ENCODE assay signal across 14 mouse cellular contexts in the genomic region with DNA sequence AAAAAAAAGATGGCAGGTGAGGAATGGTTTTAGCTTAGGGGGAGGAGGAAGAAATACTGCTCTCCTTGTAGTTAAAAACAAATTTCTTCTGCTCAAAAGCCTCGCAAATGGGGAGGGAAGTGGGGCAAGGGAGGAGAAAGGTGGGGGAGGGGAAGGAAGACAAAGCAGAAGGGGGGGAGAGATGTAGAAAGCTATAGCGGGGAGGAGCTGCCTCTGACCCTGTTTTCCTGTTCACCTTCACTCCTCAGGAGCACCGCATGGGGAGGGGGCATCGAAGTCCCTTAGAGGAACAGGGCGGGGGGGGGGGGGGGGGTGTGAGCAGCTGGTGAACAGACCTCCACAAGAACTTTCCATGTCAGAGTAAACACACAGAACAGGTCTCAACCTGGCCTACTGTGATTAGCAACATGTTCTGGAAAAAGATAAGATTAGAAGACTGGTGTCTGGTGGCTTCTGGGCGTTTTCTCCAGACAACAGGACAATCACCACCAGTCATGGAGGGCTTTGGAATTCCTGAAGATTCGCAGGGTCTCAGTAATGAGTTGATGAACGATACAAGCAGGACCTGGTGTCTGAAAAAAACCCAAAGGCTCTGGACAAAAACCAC.
A peak's percentile ranks its signal among the peaks of the same experiment; 100 is the strongest.
DNase-seq lines count a peak whose midpoint lies in the region; ATAC-seq and TF ChIP-seq lines count a peak whose summit lies in the region.
"Had no signal": no experiment of that assay in that cellular context is flagged by ENCODE, and none has a peak within 500 bp of the region (broad histone marks: within the 10 kb centered on the region; RNA-seq: fewer than 3 reads in every experiment).

No protein-coding gene starts in this region.

- no peak for DNase-seq in hindbrain, embryonic 10.5 days (ENCODE audit: low spot score)
- DNase-seq in hindbrain, postnatal 0 days (ENCODE audit: low spot score): no peak
- DNase-seq in G1E (ENCODE audit: low spot score): peak; percentile 46
- peak; percentile 67 for DNase-seq in c-Kit-positive CD71-positive TER-119-positive erythroid progenitor cells, embryonic 14.5 days (ENCODE audit: low spot score)
- peak; percentile 65 to 69 (median 69) for DNase-seq in liver, embryonic 14.5 days (ENCODE audit: low read depth in 3 of 3, low spot score in 3 of 3)
- DNase-seq in adrenal gland, postnatal 10 days: no peak
- no peak for DNase-seq in right cerebral cortex, adult 18-20 months
- no peak for DNase-seq in adrenal gland, adult (ENCODE audit: inconsistent age in 2 of 2, low spot score in 1 of 2)
- DNase-seq: gastrocnemius, postnatal 14 days; kidney, adult 9 months; lung, adult 2 months had no signal

- no peak overlapping the region for H3K9ac ChIP-seq in hindbrain, postnatal 0 days (replicated peaks; ENCODE audit: low read length)
- no peak overlapping the region for H3K9ac ChIP-seq in liver, embryonic 14.5 days (replicated peaks)
- H3K9ac ChIP-seq: embryonic facial prominence, embryonic 12.5 days; neural tube, embryonic 12.5 days had no signal

- no peak for TF ChIP-seq CTCF in hindbrain, postnatal 0 days (IDR thresholded peaks at IDR 0.05; ENCODE audit: low read depth)
- TF ChIP-seq CTCF in G1E (IDR thresholded peaks at IDR 0.05; ENCODE audit: low read depth, low read length): no peak
- TF ChIP-seq CTCF in liver, embryonic 14.5 days (IDR thresholded peaks at IDR 0.05; ENCODE audit: low read depth): no peak

- no peak overlapping the region for H3K4me2 ChIP-seq in hindbrain, postnatal 0 days (ENCODE audit: low read depth, low read length)
- H3K4me2 ChIP-seq in liver, embryonic 14.5 days (ENCODE audit: low read depth): peak overlapping the region; percentile 38
- H3K4me2 ChIP-seq: embryonic facial prominence, embryonic 12.5 days; neural tube, embryonic 12.5 days had no signal

- H3K27me3 ChIP-seq in hindbrain, embryonic 10.5 days (ENCODE audit: insufficient read depth, poor library complexity, severe bottlenecking): no peaks in the 10 kb centered on the region
- no peaks in the 10 kb centered on the region for H3K27me3 ChIP-seq in hindbrain, postnatal 0 days (ENCODE audit: insufficient read depth, low read length)
- H3K27me3 ChIP-seq in G1E (ENCODE audit: insufficient read depth, low read length): no peaks in the 10 kb centered on the region; the same call in 1 of the 2 replicates
- H3K27me3 ChIP-seq in liver, embryonic 14.5 days (ENCODE audit: control insufficient read depth, insufficient read depth, low read length): no peaks in the 10 kb centered on the region
- H3K27me3 ChIP-seq: embryonic facial prominence, embryonic 12.5 days; neural tube, embryonic 12.5 days had no signal

- H3K27ac ChIP-seq in hindbrain, embryonic 10.5 days: peak overlapping the region; percentile 85; the same call in 1 of the 2 replicates
- H3K27ac ChIP-seq in hindbrain, postnatal 0 days: no peak overlapping the region; the same call in 1 of the 2 replicates
- H3K27ac ChIP-seq in liver, embryonic 14.5 days: no peak overlapping the region; the same call in 1 of the 2 replicates
- H3K27ac ChIP-seq: neural tube, embryonic 12.5 days had no signal

- peaks cover 11% of the 10 kb centered on the region; the same call in 1 of the 2 replicates for H3K36me3 ChIP-seq in hindbrain, embryonic 10.5 days
- no peaks in the 10 kb centered on the region for H3K36me3 ChIP-seq in hindbrain, postnatal 0 days (ENCODE audit: insufficient read depth, low read length)
- H3K36me3 ChIP-seq in G1E (replicated peaks): peaks cover 38% of the 10 kb centered on the region
- H3K36me3 ChIP-seq in liver, embryonic 14.5 days (replicated peaks; ENCODE audit: control insufficient read depth, insufficient read depth, low read depth): no peaks in the 10 kb centered on the region
- H3K36me3 ChIP-seq: embryonic facial prominence, embryonic 12.5 days had no signal

- no peak for ATAC-seq in hindbrain, postnatal 0 days
- peak; percentile 71 for ATAC-seq in G1E (ENCODE audit: extremely low read depth, insufficient number of reproducible peaks, low FRiP score, poor library complexity, severe bottlenecking)
- ATAC-seq in liver, embryonic 14.5 days (ENCODE audit: insufficient read depth): peak; percentile 85
- ATAC-seq: forebrain, embryonic 14.5 days had no signal

- peaks cover 75% of the 10 kb centered on the region for H3K4me1 ChIP-seq in hindbrain, embryonic 10.5 days (replicated peaks)
- H3K4me1 ChIP-seq in hindbrain, postnatal 0 days (ENCODE audit: insufficient read depth, low read length): peaks cover 44% of the 10 kb centered on the region
- peaks cover 71% of the 10 kb centered on the region for H3K4me1 ChIP-seq in G1E (ENCODE audit: insufficient read depth, low read depth, low read length)
- peaks cover 15 to 33% of the 10 kb centered on the region in 2 experiments for H3K4me1 ChIP-seq in liver, embryonic 14.5 days (replicated peaks; ENCODE audit: control insufficient read depth in 2 of 2, insufficient read depth in 2 of 2, low read length in 1 of 2)

- 39% methylated on average over 7 of the region's 8 CpGs for WGBS in hindbrain, embryonic 10.5 days
- WGBS in hindbrain, postnatal 0 days: 49% methylated on average over 6 of the region's 8 CpGs
- WGBS in liver, embryonic 14.5 days (ENCODE audit: insufficient replicate concordance): 16% methylated on average over 6 of the region's 8 CpGs

- peak; percentile 87 for TF ChIP-seq EP300 in liver, embryonic 14.5 days (IDR thresholded peaks at IDR 0.05; ENCODE audit: low read depth)

- H3K9me3 ChIP-seq in hindbrain, embryonic 10.5 days: no peaks in the 10 kb centered on the region
- no peaks in the 10 kb centered on the region for H3K9me3 ChIP-seq in hindbrain, postnatal 0 days (ENCODE audit: low read length)
- H3K9me3 ChIP-seq in G1E (replicated peaks): peaks cover 31% of the 10 kb centered on the region
- H3K9me3 ChIP-seq in liver, embryonic 14.5 days (ENCODE audit: control insufficient read depth, low read length): no peaks in the 10 kb centered on the region
- H3K9me3 ChIP-seq: embryonic facial prominence, embryonic 12.5 days; neural tube, embryonic 12.5 days had no signal

- no peak overlapping the region for H3K4me3 ChIP-seq in hindbrain, embryonic 10.5 days
- no peak overlapping the region for H3K4me3 ChIP-seq in hindbrain, postnatal 0 days (ENCODE audit: low read length)
- H3K4me3 ChIP-seq in G1E (ENCODE audit: low read depth, low read length): no peak overlapping the region; the same call in 1 of the 2 replicates
- H3K4me3 ChIP-seq in liver, embryonic 14.5 days (ENCODE audit: insufficient read depth in 1 of 2, low read depth in 2 of 2, low read length in 2 of 2): no peak overlapping the region
- H3K4me3 ChIP-seq: embryonic facial prominence, embryonic 12.5 days; neural tube, embryonic 12.5 days had no signal

Comparison
In these comparisons a context has a peak if more than half of its experiments do, and no peak if none do; other contexts are left out.
1. DNase-seq: peak in G1E (single experiment), c-Kit-positive CD71-positive TER-119-positive erythroid progenitor cells, embryonic 14.5 days (single experiment) and liver, embryonic 14.5 days (3 of 3); none in hindbrain, embryonic 10.5 days (single experiment), hindbrain, postnatal 0 days (single experiment), adrenal gland, postnatal 10 days (single experiment), right cerebral cortex, adult 18-20 months (single experiment) and adrenal gland, adult (0 of 2).